Mouse (Mus musculus) midbrain, embryonic 10.5 days (tissue): ENCODE data around the gene Ttyh1. TPM values are rescaled to one million over a fixed set of nuclear protein-coding genes. Genes with fewer than 3 reads are reported as not detected.

ENCODE experiments used
- DNase-seq: peaks from one replicate; pipeline ENCODE4 v3.0.0-alpha.2; 2017; ENCODE audit warnings: low spot score
- H3K27ac ChIP-seq: fragments of 300-500 bp; sonication (generic); replicated peaks from 2 replicates; pipeline ENCODE4 v1.5.1; 2016; ENCODE audit warnings: mild to moderate bottlenecking
- H3K27me3 ChIP-seq: fragments of 300-500 bp; sonication (generic); 2 replicates; pipeline ENCODE4 v1.6.1; 2016; ENCODE audit warnings: low read depth, mild to moderate bottlenecking; ENCODE audit not compliant: poor library complexity, severe bottlenecking
- H3K36me3 ChIP-seq: fragments of 300-500 bp; sonication (generic); 2 replicates; pipeline ENCODE4 v1.6.1; 2016; ENCODE audit warnings: mild to moderate bottlenecking, moderate library complexity
- H3K4me1 ChIP-seq: fragments of 300-500 bp; sonication (generic); 2 replicates; pipeline ENCODE4 v1.6.1; 2016
- H3K4me3 ChIP-seq: fragments of 300-500 bp; sonication (generic); 2 replicates; pipeline ENCODE4 v1.5.1; 2016; ENCODE audit warnings: mild to moderate bottlenecking, moderate library complexity
- H3K9me3 ChIP-seq: fragments of 300-500 bp; sonication (generic); replicated peaks from 2 replicates; pipeline ENCODE4 v1.6.1; 2016; ENCODE audit warnings: mild to moderate bottlenecking
- WGBS: fragments of 180-500 bp; shearing (Covaris S2); methylation state at CpG from one replicate; pipeline ENCODE4 v1.1.7; 2016; 5-methylcytosine and 5-hydroxymethylcytosine counted together
- polyA plus RNA-seq: library from polyadenylated mRNA; unstranded; fragments of >200 nt; fragmentation: Nextera tagmentation; extraction: Ambion mirVana; gene quantifications from 2 replicates; pipeline ENCODE4 v1.2.1, GENCODE M21; 2016

Gene Ttyh1
- polyA plus RNA-seq, 1 experiment from 2014 or later = 21.9 TPM

- no peak for DNase-seq
- Histone ChIP-seq H3K9me3 (no peaks in the 10 kb centered on the region), H3K4me1 (peaks cover 56% of the 10 kb centered on the region), H3K36me3 (peaks cover 37% of the 10 kb centered on the region), H3K4me3 (peak overlapping the region; percentile 29; the same call in 1 of the 2 replicates), H3K27ac (peak overlapping the region; percentile 94), H3K27me3 (peaks cover 13% of the 10 kb centered on the region; the same call in 1 of the 2 replicates)
- 27% methylated on average over 9 of the region's 9 CpGs for WGBS
These were observed 6.1 kb downstream of the Ttyh1 start for GRCm38 (mm10) chr7:4125306-4125705.

DNA sequence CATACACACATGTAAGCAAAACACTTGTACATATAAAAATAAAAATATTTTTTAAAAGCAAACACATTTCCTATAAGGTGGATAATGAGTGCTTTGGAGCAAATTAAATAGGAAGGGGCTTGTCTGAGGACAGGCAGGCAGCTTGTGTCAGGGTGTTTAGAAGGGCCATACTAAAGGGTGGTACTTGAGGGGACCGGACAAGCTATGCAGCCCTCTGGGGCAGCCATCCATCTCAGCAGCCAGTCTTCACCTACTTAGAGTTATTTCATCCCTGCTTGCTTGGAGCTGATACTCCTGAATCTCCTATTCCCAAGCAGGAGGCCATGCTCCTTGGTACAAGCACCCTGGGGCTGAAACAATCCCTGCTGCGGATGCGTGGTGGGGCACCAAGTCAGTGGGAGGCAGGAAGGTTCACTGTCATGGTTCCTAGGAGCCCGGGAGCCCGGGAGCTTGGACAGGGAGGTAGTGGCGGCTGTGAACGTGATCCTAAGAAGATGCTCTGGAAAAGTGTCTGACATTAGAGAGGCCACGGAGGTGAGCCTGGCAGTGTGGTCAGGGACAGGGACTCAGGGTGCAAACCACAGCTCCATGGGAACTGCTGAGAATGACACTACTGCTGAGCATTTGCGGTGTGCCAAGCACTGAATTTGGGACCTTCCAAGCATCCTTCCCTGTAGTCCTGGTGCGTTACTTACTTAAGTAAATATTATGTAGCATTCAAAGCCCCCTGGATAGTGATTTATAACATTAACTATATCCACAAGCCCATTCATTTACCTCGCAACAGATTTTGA lies 8.0 kb downstream of the Ttyh1 start:
- no peaks in the 10 kb centered on the region for H3K27me3 ChIP-seq
- peaks cover 45% of the 10 kb centered on the region for H3K4me1 ChIP-seq
- 87% methylated on average over 11 of the region's 11 CpGs for whole genome bisulfite sequencing
- H3K9me3 ChIP-seq = no peaks in the 10 kb centered on the region
- H3K27ac ChIP-seq = no peak overlapping the region
- DNase-seq = no peak
- H3K36me3 ChIP-seq = peaks cover 54% of the 10 kb centered on the region
- H3K4me3 ChIP-seq = no peak overlapping the region

DNA sequence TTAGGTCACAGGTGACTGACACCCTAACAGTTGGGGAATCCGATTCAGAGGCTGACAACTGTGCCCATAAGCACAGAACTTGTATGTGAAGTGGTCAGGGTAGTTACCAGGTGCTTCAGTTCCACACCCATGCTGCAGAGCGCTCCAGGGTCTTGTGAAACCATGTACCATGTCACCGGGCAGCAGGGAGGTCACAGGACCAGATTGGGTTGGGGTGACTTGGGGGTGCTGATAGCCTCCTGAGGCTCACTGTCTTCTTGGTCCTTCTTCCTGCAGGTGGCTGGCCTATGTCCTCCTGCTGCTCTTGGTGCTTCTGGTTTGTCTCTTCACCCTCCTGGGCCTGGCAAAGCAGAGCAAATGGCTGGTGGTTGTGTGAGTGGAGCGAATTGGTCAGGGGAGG lies 8.7 kb downstream of the Ttyh1 start:
- Histone ChIP-seq H3K36me3 (peaks cover 61% of the 10 kb centered on the region), H3K27ac (no peak overlapping the region), H3K4me3 (no peak overlapping the region), H3K27me3 (no peaks in the 10 kb centered on the region), H3K4me1 (peaks cover 38% of the 10 kb centered on the region), H3K9me3 (no peaks in the 10 kb centered on the region)
- WGBS = 89% methylated on average over 4 of the region's 4 CpGs
- DNase-seq = no peak

GRCm38 (mm10) chr7:4128860-4129259 lies 9.7 kb downstream of the Ttyh1 start:
- Histone ChIP-seq H3K9me3 (no peaks in the 10 kb centered on the region), H3K36me3 (peaks cover 70% of the 10 kb centered on the region), H3K4me1 (peaks cover 28% of the 10 kb centered on the region), H3K4me3 (no peak overlapping the region), H3K27me3 (no peaks in the 10 kb centered on the region), H3K27ac (no peak overlapping the region)
- no peak for DNase-seq
- WGBS = 67% methylated on average over 6 of the region's 6 CpGs

- Histone ChIP-seq H3K4me1 (peaks cover 15% of the 10 kb centered on the region), H3K27me3 (no peaks in the 10 kb centered on the region), H3K27ac (peak overlapping the region; percentile 55), H3K9me3 (no peaks in the 10 kb centered on the region), H3K36me3 (peaks cover 67% of the 10 kb centered on the region), H3K4me3 (no peak overlapping the region)
- 47% methylated on average over 13 of the region's 13 CpGs for WGBS
- peak; percentile 76 for DNase-seq
These were observed 11.7 kb downstream of the Ttyh1 start for GRCm38 (mm10) chr7:4130686-4131452.

- Histone ChIP-seq H3K27me3 (no peaks in the 10 kb centered on the region), H3K36me3 (peaks cover 64% of the 10 kb centered on the region), H3K4me1 (peaks cover 18% of the 10 kb centered on the region; the same call in 1 of the 2 replicates), H3K4me3 (no peak overlapping the region), H3K27ac (no peak overlapping the region), H3K9me3 (no peaks in the 10 kb centered on the region)
- DNase-seq = no peak
- 91% methylated on average over 8 of the region's 8 CpGs for WGBS
These were observed 12.8 kb downstream of the Ttyh1 start for GRCm38 (mm10) chr7:4131964-4132363.

GRCm38 (mm10) chr7:4132581-4132980 lies 13.4 kb downstream of the Ttyh1 start:
- H3K27ac ChIP-seq = no peak overlapping the region
- no peaks in the 10 kb centered on the region for H3K9me3 ChIP-seq
- H3K4me3 ChIP-seq = no peak overlapping the region
- peaks cover 57% of the 10 kb centered on the region for H3K36me3 ChIP-seq
- DNase-seq = no peak
- WGBS = 91% methylated on average over 3 of the region's 3 CpGs
- H3K27me3 ChIP-seq = no peaks in the 10 kb centered on the region
- peaks cover 19% of the 10 kb centered on the region for H3K4me1 ChIP-seq

DNA sequence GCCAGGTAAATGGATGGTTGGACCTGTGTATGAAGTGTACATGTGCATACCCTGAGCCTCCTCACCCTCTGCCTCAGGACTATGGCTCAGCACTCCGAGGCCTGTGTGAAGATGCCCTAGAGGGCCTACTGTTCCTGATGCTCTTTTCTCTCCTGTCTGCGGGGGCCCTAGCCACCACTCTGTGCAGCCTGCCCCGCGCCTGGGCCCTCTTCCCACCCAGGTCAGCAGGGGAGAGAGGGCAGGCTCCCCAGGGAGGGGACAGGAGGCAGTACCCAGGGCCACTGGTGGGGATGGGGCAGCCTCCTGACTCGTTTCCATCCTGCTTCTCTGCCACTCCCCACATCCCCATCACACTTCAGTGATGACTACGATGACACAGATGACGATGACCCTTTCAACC lies 13.8 kb downstream of the Ttyh1 start:
- no peak for DNase-seq
- Histone ChIP-seq H3K27ac (no peak overlapping the region), H3K4me3 (no peak overlapping the region), H3K36me3 (peaks cover 54% of the 10 kb centered on the region), H3K4me1 (peaks cover 24% of the 10 kb centered on the region), H3K27me3 (no peaks in the 10 kb centered on the region), H3K9me3 (no peaks in the 10 kb centered on the region)
- 79% methylated on average over 5 of the region's 7 CpGs for WGBS

DNA sequence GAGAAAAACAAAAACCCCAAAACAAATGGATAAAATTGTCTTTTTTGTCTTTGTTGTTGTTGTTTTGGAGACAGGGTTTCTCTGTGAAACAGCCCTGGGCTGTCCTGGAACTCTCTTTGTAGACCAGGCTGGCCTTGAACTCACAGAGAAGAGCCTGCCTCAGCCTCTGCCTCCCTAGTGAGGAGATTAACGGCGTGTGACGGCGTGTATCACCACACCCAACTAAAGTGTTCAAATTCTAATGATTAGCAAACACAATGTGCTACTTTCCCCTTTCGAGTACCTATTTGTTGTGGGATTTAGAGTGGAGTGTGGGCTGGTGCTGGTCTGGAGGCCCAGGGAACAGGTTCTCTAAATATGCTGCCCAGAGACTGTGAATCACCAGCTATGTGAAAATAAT lies 15.7 kb downstream of the Ttyh1 start:
- Histone ChIP-seq H3K9me3 (no peaks in the 10 kb centered on the region), H3K27ac (no peak overlapping the region), H3K36me3 (peaks cover 56% of the 10 kb centered on the region), H3K27me3 (no peaks in the 10 kb centered on the region), H3K4me3 (no peak overlapping the region), H3K4me1 (peaks cover 32% of the 10 kb centered on the region)
- WGBS = 95% methylated on average over 5 of the region's 5 CpGs
- no peak for DNase-seq

DNA sequence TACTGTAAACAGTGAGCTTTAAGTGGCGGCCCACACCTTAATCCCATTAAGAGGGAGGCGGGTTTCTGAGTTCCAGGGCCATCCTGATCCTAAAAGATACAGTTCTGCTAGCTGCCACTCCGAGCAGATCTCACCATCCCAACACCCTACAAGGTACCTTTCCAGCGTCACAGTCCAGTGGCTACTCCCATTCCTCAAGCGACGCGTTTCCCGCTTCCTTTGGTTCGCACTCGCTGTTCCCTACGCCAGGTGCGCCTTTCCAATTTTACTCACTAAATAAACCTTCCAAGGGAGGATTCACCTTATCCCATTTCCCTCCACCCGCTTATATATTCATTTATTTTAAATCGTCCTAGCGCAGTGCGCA lies 17.2 kb downstream of the Ttyh1 start:
- Histone ChIP-seq H3K36me3 (peaks cover 61% of the 10 kb centered on the region), H3K4me3 (peak overlapping the region; percentile 80), H3K27me3 (no peaks in the 10 kb centered on the region), H3K4me1 (peaks cover 26% of the 10 kb centered on the region), H3K27ac (peak overlapping the region; percentile 97), H3K9me3 (no peaks in the 10 kb centered on the region)
- WGBS = under 1% methylated on average over 16 of the region's 16 CpGs
- DNase-seq = no peak

DNA sequence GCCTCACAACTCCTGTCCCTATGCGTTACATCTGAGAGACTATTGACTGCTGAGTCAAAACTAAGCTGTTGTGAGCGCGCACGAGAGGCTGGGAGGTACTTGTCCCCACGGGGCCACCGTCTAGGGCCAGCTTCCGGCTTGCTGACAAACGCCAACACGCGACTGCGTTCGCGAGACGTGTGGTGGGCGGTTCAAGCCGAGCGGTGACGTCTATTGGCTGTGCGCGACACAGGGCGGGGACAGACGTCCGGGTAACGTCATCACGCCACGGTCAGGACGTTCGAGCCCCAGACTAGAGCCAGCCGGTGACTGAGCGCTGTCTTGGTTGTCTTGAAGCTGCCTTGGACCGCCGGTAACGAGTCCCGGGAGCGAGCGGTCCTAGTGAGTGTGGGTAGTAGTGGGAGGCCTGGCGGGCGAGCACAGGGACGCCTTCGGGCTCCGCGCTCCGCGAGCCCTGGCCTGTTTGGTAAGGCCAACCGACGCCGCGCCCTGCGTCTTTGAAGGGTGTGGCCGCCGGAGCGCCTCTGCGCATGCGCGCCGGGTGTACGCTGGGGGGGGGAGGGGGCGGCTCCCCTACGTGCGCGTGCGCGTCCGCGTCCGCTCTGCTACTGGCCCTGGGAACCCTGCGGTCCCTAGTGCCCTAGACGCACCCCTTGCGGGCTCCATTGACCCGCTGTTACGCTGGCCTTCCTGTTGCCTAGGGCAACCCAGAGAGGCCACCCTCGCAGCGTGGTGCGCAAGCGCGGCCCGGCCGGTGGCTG lies 17.7 kb downstream of the Ttyh1 start, which contains the start of gene Leng8:
Leng8 (plus strand) TSS at position 269 of the 761 bp plus-strand sequence.
- under 1% methylated on average over 72 of the region's 78 CpGs for WGBS
- Histone ChIP-seq H3K4me1 (peaks cover 24% of the 10 kb centered on the region), H3K36me3 (peaks cover 62% of the 10 kb centered on the region), H3K9me3 (no peaks in the 10 kb centered on the region), H3K27me3 (no peaks in the 10 kb centered on the region), H3K27ac (peak within 1 kb of the TSS; percentile 97), H3K4me3 (peak within 1 kb of the TSS; percentile 80)
- DNase-seq = peak; percentile 99

- peak overlapping the region; percentile 80 for H3K4me3 ChIP-seq
- no peak for DNase-seq
- peak overlapping the region; percentile 97 for H3K27ac ChIP-seq
- H3K27me3 ChIP-seq = no peaks in the 10 kb centered on the region
- 52% methylated on average over 3 of the region's 3 CpGs for WGBS
- H3K36me3 ChIP-seq = peaks cover 62% of the 10 kb centered on the region
- H3K4me1 ChIP-seq = peaks cover 24% of the 10 kb centered on the region
- no peaks in the 10 kb centered on the region for H3K9me3 ChIP-seq
These were observed 18.5 kb downstream of the Ttyh1 start for GRCm38 (mm10) chr7:4137746-4138145.
